Mouse (Mus musculus): ENCODE data around the gene Stx6. TPM values are rescaled to one million over a fixed set of nuclear protein-coding genes. Genes with fewer than 3 reads are reported as not detected.

The Stx6 gene
- polyA plus RNA-seq, 1 experiment from 2014 or later = 8.5 TPM

GRCm38 (mm10) chr1:155192805-155193368 lies 34.4 kb downstream of the Stx6 start:
- no peak overlapping the region for H3K4me2 ChIP-seq (ENCODE audit: low read depth, low read length)
- no peak overlapping the region for H3K9ac ChIP-seq (replicated peaks)
- H3K36me3 ChIP-seq (replicated peaks; ENCODE audit: insufficient read depth, low read length) = peaks cover 20% of the 10 kb centered on the region
- no peaks in the 10 kb centered on the region for H3K4me1 ChIP-seq (ENCODE audit: insufficient read depth)
- TF ChIP-seq CTCF (IDR thresholded peaks at IDR 0.05; ENCODE audit: low read depth) = no peak
- TF ChIP-seq EP300 (IDR thresholded peaks at IDR 0.05; ENCODE audit: low read depth) = no peak
- no peak overlapping the region for H3K4me3 ChIP-seq (ENCODE audit: low read depth, low read length)
- 77% methylated on average over 15 of the region's 15 CpGs for WGBS (ENCODE audit: insufficient replicate concordance)
- DNase-seq (no peak), ATAC-seq (no peak)
- H3K27ac ChIP-seq (ENCODE audit: low read depth) = no peak overlapping the region
- H3K9me3 ChIP-seq (ENCODE audit: low read length) = no peaks in the 10 kb centered on the region
- no peaks in the 10 kb centered on the region for H3K27me3 ChIP-seq (ENCODE audit: insufficient read depth, low read length)

- DNase-seq (no peak), ATAC-seq (no peak)
- TF ChIP-seq CTCF (IDR thresholded peaks at IDR 0.05; ENCODE audit: low read depth) = no peak
- Histone ChIP-seq H3K4me3 (ENCODE audit: low read depth, low read length) (no peak overlapping the region), H3K4me1 (ENCODE audit: insufficient read depth) (peaks cover 24% of the 10 kb centered on the region), H3K27me3 (ENCODE audit: insufficient read depth, low read length) (no peaks in the 10 kb centered on the region), H3K4me2 (ENCODE audit: low read depth, low read length) (no peak overlapping the region), H3K9ac (replicated peaks) (no peak overlapping the region), H3K36me3 (replicated peaks; ENCODE audit: insufficient read depth, low read length) (peaks cover 12% of the 10 kb centered on the region), H3K27ac (ENCODE audit: low read depth) (no peak overlapping the region), H3K9me3 (ENCODE audit: low read length) (no peaks in the 10 kb centered on the region)
- 92% methylated on average over 4 of the region's 4 CpGs for WGBS (ENCODE audit: insufficient replicate concordance)
Observed at GRCm38 (mm10) chr1:155196691-155197090, 38.2 kb downstream of the Stx6 start.

- no peak overlapping the region for H3K9ac ChIP-seq (replicated peaks)
- no peak for TF ChIP-seq CTCF (IDR thresholded peaks at IDR 0.05; ENCODE audit: low read depth)
- no peak for TF ChIP-seq EP300 (IDR thresholded peaks at IDR 0.05; ENCODE audit: low read depth)
- H3K4me3 ChIP-seq (ENCODE audit: low read depth, low read length) = no peak overlapping the region
- 0 out of 2 replicates have a peak overlapping the region, but pooled peaks have one; percentile 29 for H3K4me2 ChIP-seq (ENCODE audit: low read depth, low read length)
- WGBS (ENCODE audit: insufficient replicate concordance) = 65% methylated on average over 6 of the region's 6 CpGs
- H3K36me3 ChIP-seq (replicated peaks; ENCODE audit: insufficient read depth, low read length) = peaks cover 4% of the 10 kb centered on the region; the same call in 1 of the 2 replicates
- DNase-seq (no peak), ATAC-seq (peak; percentile 60)
- H3K27ac ChIP-seq (ENCODE audit: low read depth) = no peak overlapping the region
- no peaks in the 10 kb centered on the region for H3K9me3 ChIP-seq (ENCODE audit: low read length)
- peaks cover 36% of the 10 kb centered on the region for H3K4me1 ChIP-seq (ENCODE audit: insufficient read depth)
- H3K27me3 ChIP-seq (ENCODE audit: insufficient read depth, low read length) = no peaks in the 10 kb centered on the region
Observed at GRCm38 (mm10) chr1:155199522-155199921, 41.0 kb downstream of the Stx6 start.

- no peaks in the 10 kb centered on the region for H3K9me3 ChIP-seq (ENCODE audit: low read length)
- TF ChIP-seq CTCF (IDR thresholded peaks at IDR 0.05; ENCODE audit: low read depth) (0 out of 2 replicates have a peak, but pooled peaks have one; percentile 12), EP300 (IDR thresholded peaks at IDR 0.05; ENCODE audit: low read depth) (no peak)
- H3K36me3 ChIP-seq (replicated peaks; ENCODE audit: insufficient read depth, low read length) = 0 out of 2 replicates have a peak, but pooled peaks cover 4% of the 10 kb centered on the region
- DNase-seq = no peak
- no peak overlapping the region for H3K9ac ChIP-seq (replicated peaks)
- H3K4me3 ChIP-seq (ENCODE audit: low read depth, low read length) = no peak overlapping the region
- H3K4me1 ChIP-seq (ENCODE audit: insufficient read depth) = peaks cover 36% of the 10 kb centered on the region
- no peak for ATAC-seq
- no peak overlapping the region for H3K27ac ChIP-seq (ENCODE audit: low read depth)
- no peaks in the 10 kb centered on the region for H3K27me3 ChIP-seq (ENCODE audit: insufficient read depth, low read length)
- 58% methylated on average over 2 of the region's 2 CpGs for WGBS (ENCODE audit: insufficient replicate concordance)
- H3K4me2 ChIP-seq (ENCODE audit: low read depth, low read length) = no peak overlapping the region
Observed at GRCm38 (mm10) chr1:155200967-155201366, 42.5 kb downstream of the Stx6 start.

- H3K9me3 ChIP-seq (ENCODE audit: low read length) = no peaks in the 10 kb centered on the region
- 0 out of 2 replicates have a peak, but pooled peaks cover 4% of the 10 kb centered on the region for H3K36me3 ChIP-seq (replicated peaks; ENCODE audit: insufficient read depth, low read length)
- ATAC-seq (no peak), DNase-seq (no peak)
- no peak overlapping the region for H3K4me2 ChIP-seq (ENCODE audit: low read depth, low read length)
- peaks cover 36% of the 10 kb centered on the region for H3K4me1 ChIP-seq (ENCODE audit: insufficient read depth)
- H3K9ac ChIP-seq (replicated peaks) = no peak overlapping the region
- TF ChIP-seq CTCF (IDR thresholded peaks at IDR 0.05; ENCODE audit: low read depth) (no peak), EP300 (IDR thresholded peaks at IDR 0.05; ENCODE audit: low read depth) (no peak)
- no peak overlapping the region for H3K27ac ChIP-seq (ENCODE audit: low read depth)
- WGBS (ENCODE audit: insufficient replicate concordance) = 35% methylated on average over 4 of the region's 4 CpGs
- no peak overlapping the region for H3K4me3 ChIP-seq (ENCODE audit: low read depth, low read length)
- no peaks in the 10 kb centered on the region for H3K27me3 ChIP-seq (ENCODE audit: insufficient read depth, low read length)
Observed at GRCm38 (mm10) chr1:155201373-155201879, 42.9 kb downstream of the Stx6 start.

GRCm38 (mm10) chr1:155201914-155202313 lies 43.4 kb downstream of the Stx6 start:
- Histone ChIP-seq H3K4me1 (ENCODE audit: insufficient read depth) (peaks cover 36% of the 10 kb centered on the region), H3K4me3 (ENCODE audit: low read depth, low read length) (no peak overlapping the region), H3K4me2 (ENCODE audit: low read depth, low read length) (no peak overlapping the region), H3K27me3 (ENCODE audit: insufficient read depth, low read length) (no peaks in the 10 kb centered on the region), H3K9ac (replicated peaks) (no peak overlapping the region), H3K27ac (ENCODE audit: low read depth) (peak overlapping the region; percentile 55), H3K36me3 (replicated peaks; ENCODE audit: insufficient read depth, low read length) (0 out of 2 replicates have a peak, but pooled peaks cover 4% of the 10 kb centered on the region), H3K9me3 (ENCODE audit: low read length) (no peaks in the 10 kb centered on the region)
- TF ChIP-seq EP300 (IDR thresholded peaks at IDR 0.05; ENCODE audit: low read depth) = no peak
- no peak for TF ChIP-seq CTCF (IDR thresholded peaks at IDR 0.05; ENCODE audit: low read depth)
- DNase-seq (peak; percentile 20), ATAC-seq (no peak)
- 80% methylated on average over 17 of the region's 17 CpGs for WGBS (ENCODE audit: insufficient replicate concordance)

All from liver, postnatal 0 days (tissue).